Mouse (Mus musculus): ENCODE measurements at regions not wholly inside any gene's neighbourhood (a gene's known extent, or its start where the extent isn't known, plus 50 kb on each side); places are given as distances from the start of the nearest gene placed in this dataset.

- no peak for DNase-seq (ENCODE audit: low read depth, low spot score)
Observed at GRCm38 (mm10) chr12:33714392-33714791, 213.8 kb upstream of the Ferd3l start.

GRCm38 (mm10) chr12:33715997-33716396 lies 212.2 kb upstream of the Ferd3l start:
- no peak for DNase-seq (ENCODE audit: low read depth, low spot score)

- no peak for DNase-seq (ENCODE audit: low read depth, low spot score)
Observed at GRCm38 (mm10) chr12:33717053-33717452, 211.2 kb upstream of the Ferd3l start.

- DNase-seq (ENCODE audit: low read depth, low spot score) = no peak
Observed at GRCm38 (mm10) chr12:33717601-33718260, 210.5 kb upstream of the Ferd3l start.

- DNase-seq (ENCODE audit: low read depth, low spot score) = no peak
Observed at GRCm38 (mm10) chr12:33719063-33719462, 209.2 kb upstream of the Ferd3l start.

- DNase-seq (ENCODE audit: low read depth, low spot score) = no peak
Observed at GRCm38 (mm10) chr12:33731937-33732336, 196.3 kb upstream of the Ferd3l start.

GRCm38 (mm10) chr12:33775563-33776468 lies 152.4 kb upstream of the Ferd3l start:
- no peak for DNase-seq (ENCODE audit: low read depth, low spot score)

GRCm38 (mm10) chr12:33778477-33778876 lies 149.7 kb upstream of the Ferd3l start:
- no peak for DNase-seq (ENCODE audit: low read depth, low spot score)

GRCm38 (mm10) chr12:33779898-33780297 lies 148.3 kb upstream of the Ferd3l start:
- DNase-seq (ENCODE audit: low read depth, low spot score) = no peak

GRCm38 (mm10) chr12:33804206-33804791 lies 123.9 kb upstream of the Ferd3l start:
- no peak for DNase-seq (ENCODE audit: low read depth, low spot score)

- DNase-seq (ENCODE audit: low read depth, low spot score) = no peak
Observed at GRCm38 (mm10) chr12:33825571-33825970, 102.7 kb upstream of the Ferd3l start.

- DNase-seq (ENCODE audit: low read depth, low spot score) = no peak
Observed at GRCm38 (mm10) chr12:33849088-33849487, 79.1 kb upstream of the Ferd3l start.

- no peak for DNase-seq (ENCODE audit: low read depth, low spot score)
Observed at GRCm38 (mm10) chr12:33851736-33852135, 76.5 kb upstream of the Ferd3l start.
